Mouse (Mus musculus) gastrocnemius, adult 2 months (tissue): ENCODE measurements at regions not wholly inside any gene's neighbourhood (a gene's known extent, or its start where the extent isn't known, plus 50 kb on each side); places are given as distances from the start of the nearest gene placed in this dataset.

Experiments used
- DNase-seq: peaks from one replicate; pipeline ENCODE4 v3.0.0; 2022
- H3K27ac ChIP-seq: fragments of 200-600 bp; 2 replicates; pipeline ENCODE4 v1.8.1; 2022; ENCODE audit warnings: mild to moderate bottlenecking
- H3K4me3 ChIP-seq: fragments of 200-600 bp; 2 replicates; pipeline ENCODE4 v1.8.1; 2022; ENCODE audit warnings: mild to moderate bottlenecking, moderate library complexity
- CTCF ChIP-seq: fragments of 200-600 bp; IDR thresholded peaks from 2 replicates; pipeline ENCODE4 v1.8.1; 2022; ENCODE audit warnings: antibody characterized with exemption, mild to moderate bottlenecking, moderate library complexity
- intact Hi-C: fragments of 180-260 bp; cut with DNase I; formaldehyde crosslinking; loops from one replicate; pipeline ENCODE4 v1.15.1; 2025

GRCm38 (mm10) chr2:159607191-159607590, 726.8 kb downstream of the Gm826 start:
- intact Hi-C loops: no loop called here
- H3K27ac ChIP-seq: no peak overlapping the region
- no peak for DNase-seq
- H3K4me3 ChIP-seq: no peak overlapping the region
- TF ChIP-seq CTCF: no peak

- H3K27ac ChIP-seq: peak overlapping the region; percentile 38
- no peak for DNase-seq
- intact Hi-C loops: no loop called here
- H3K4me3 ChIP-seq: no peak overlapping the region
- TF ChIP-seq CTCF: no peak
Measured at GRCm38 (mm10) chr2:159610451-159610850, 723.5 kb downstream of the Gm826 start.

- DNase-seq: no peak
- no peak for TF ChIP-seq CTCF
- Histone ChIP-seq H3K4me3 (no peak overlapping the region), H3K27ac (no peak overlapping the region)
- intact Hi-C loops: no loop called here
Measured at GRCm38 (mm10) chr2:159616685-159617084, 717.3 kb downstream of the Gm826 start.

- intact Hi-C loops: no loop called here
- no peak overlapping the region for H3K4me3 ChIP-seq
- H3K27ac ChIP-seq: no peak overlapping the region
- DNase-seq: no peak
- no peak for TF ChIP-seq CTCF
Measured at GRCm38 (mm10) chr2:159621261-159621660, 712.7 kb downstream of the Gm826 start.

- intact Hi-C loops: no loop called here
- no peak for TF ChIP-seq CTCF
- Histone ChIP-seq H3K27ac (no peak overlapping the region), H3K4me3 (no peak overlapping the region)
- no peak for DNase-seq
Measured at GRCm38 (mm10) chr2:159622141-159622669, 711.8 kb downstream of the Gm826 start.

GRCm38 (mm10) chr2:159625306-159625705, 708.7 kb downstream of the Gm826 start:
- intact Hi-C loops: no loop called here
- Histone ChIP-seq H3K4me3 (no peak overlapping the region), H3K27ac (no peak overlapping the region)
- DNase-seq: peak; percentile 56
- no peak for TF ChIP-seq CTCF

- intact Hi-C loops: loop anchor here (5.0 kb wide), 4 partner anchors 351 to 931 kb away; partner anchors contain the start of gene Mafb
- Histone ChIP-seq H3K27ac (no peak overlapping the region), H3K4me3 (no peak overlapping the region)
- peak; percentile 71 for TF ChIP-seq CTCF
- peak; percentile 77 for DNase-seq
Measured at GRCm38 (mm10) chr2:159645861-159646260, 688.1 kb downstream of the Gm826 start.

GRCm38 (mm10) chr2:159646595-159646994, 687.4 kb downstream of the Gm826 start:
- intact Hi-C loops: loop anchor here (5.0 kb wide), 4 partner anchors 351 to 931 kb away; partner anchors contain the start of gene Mafb
- peak; percentile 21 for DNase-seq
- TF ChIP-seq CTCF: no peak
- Histone ChIP-seq H3K4me3 (no peak overlapping the region), H3K27ac (peak overlapping the region; percentile 51)

- TF ChIP-seq CTCF: no peak
- intact Hi-C loops: no loop called here
- DNase-seq: no peak
- Histone ChIP-seq H3K4me3 (no peak overlapping the region), H3K27ac (no peak overlapping the region)
Measured at GRCm38 (mm10) chr2:159652243-159652642, 681.7 kb downstream of the Gm826 start.

GRCm38 (mm10) chr2:159676845-159677244, 657.1 kb downstream of the Gm826 start:
- intact Hi-C loops: no loop called here
- Histone ChIP-seq H3K4me3 (no peak overlapping the region), H3K27ac (no peak overlapping the region)
- no peak for DNase-seq
- no peak for TF ChIP-seq CTCF

- intact Hi-C loops: no loop called here
- H3K27ac ChIP-seq: no peak overlapping the region
Measured at GRCm38 (mm10) chr2:159680641-159681040, 653.3 kb downstream of the Gm826 start.

GRCm38 (mm10) chr2:159703100-159703499, 630.9 kb downstream of the Gm826 start:
- H3K27ac ChIP-seq: no peak overlapping the region
- no peak overlapping the region for H3K4me3 ChIP-seq
- intact Hi-C loops: no loop called here
- no peak for TF ChIP-seq CTCF
- peak; percentile 56 for DNase-seq

More at GRCm38 (mm10) chr2:159680641-159681040, 653.3 kb downstream of the Gm826 start:
- no peak overlapping the region for H3K4me3 ChIP-seq
- DNase-seq: no peak
- TF ChIP-seq CTCF: no peak

GRCm38 (mm10) chr2:159708141-159708540, 625.8 kb downstream of the Gm826 start:
- intact Hi-C loops: no loop called here
- TF ChIP-seq CTCF: no peak
- peak; percentile 58 for DNase-seq
- no peak overlapping the region; the same call in 1 of the 2 replicates for H3K27ac ChIP-seq
- H3K4me3 ChIP-seq: no peak overlapping the region

- TF ChIP-seq CTCF: no peak
- no peak for DNase-seq
- Histone ChIP-seq H3K27ac (0 out of 2 replicates have a peak overlapping the region, but pooled peaks have one; percentile 10), H3K4me3 (no peak overlapping the region)
- intact Hi-C loops: no loop called here
Measured at GRCm38 (mm10) chr2:159714633-159715032, 619.3 kb downstream of the Gm826 start.
